Mouse (Mus musculus): ENCODE measurements around the gene Rpl37.

Gene Rpl37

GRCm38 (mm10) chr15:5116270-5117030, at the start of gene Rpl37:
TSS of gene Rpl37 (plus strand) at chr15:5116645.
- DNase-seq (ENCODE audit: low spot score): peak; percentile 97

- DNase-seq (ENCODE audit: low spot score): peak; percentile 82
Measured at GRCm38 (mm10) chr15:5068801-5069518, 47.5 kb upstream of the Rpl37 start.

- no peak for DNase-seq (ENCODE audit: low spot score)
Measured at GRCm38 (mm10) chr15:5081235-5081634, 35.2 kb upstream of the Rpl37 start.

- peak; percentile 58 for DNase-seq (ENCODE audit: low spot score)
Measured at GRCm38 (mm10) chr15:5086162-5086561, 30.3 kb upstream of the Rpl37 start.

- peak; percentile 35 for DNase-seq (ENCODE audit: low spot score)
Measured at GRCm38 (mm10) chr15:5088850-5089608, 27.4 kb upstream of the Rpl37 start.

- DNase-seq (ENCODE audit: low spot score): no peak
Measured at GRCm38 (mm10) chr15:5090131-5090530, 26.3 kb upstream of the Rpl37 start.

- no peak for DNase-seq (ENCODE audit: low spot score)
Measured at GRCm38 (mm10) chr15:5095534-5096301, 20.7 kb upstream of the Rpl37 start.

GRCm38 (mm10) chr15:5097376-5097775, 19.1 kb upstream of the Rpl37 start:
- no peak for DNase-seq (ENCODE audit: low spot score)

GRCm38 (mm10) chr15:5102312-5102711, 14.1 kb upstream of the Rpl37 start:
- DNase-seq (ENCODE audit: low spot score): no peak

GRCm38 (mm10) chr15:5105891-5106290, 10.6 kb upstream of the Rpl37 start:
- DNase-seq (ENCODE audit: low spot score): no peak

- no peak for DNase-seq (ENCODE audit: low spot score)
Measured at GRCm38 (mm10) chr15:5106293-5106692, 10.2 kb upstream of the Rpl37 start.

- DNase-seq (ENCODE audit: low spot score): no peak
Measured at GRCm38 (mm10) chr15:5107686-5108654, 8.5 kb upstream of the Rpl37 start, which contains the start of gene Card6. TSS of gene Card6 (minus strand) at chr15:5108539.

- DNase-seq (ENCODE audit: low spot score): no peak
Measured at GRCm38 (mm10) chr15:5108655-5109040, 7.8 kb upstream of the Rpl37 start.

- no peak for DNase-seq (ENCODE audit: low spot score)
Measured at GRCm38 (mm10) chr15:5112651-5113050, 3.8 kb upstream of the Rpl37 start.

- DNase-seq (ENCODE audit: low spot score): no peak
Measured at GRCm38 (mm10) chr15:5115173-5115572, 1.3 kb upstream of the Rpl37 start.

GRCm38 (mm10) chr15:5117031-5117601, 671 bp downstream of the Rpl37 start:
- DNase-seq (ENCODE audit: low spot score): no peak

- DNase-seq (ENCODE audit: low spot score): no peak
Measured at GRCm38 (mm10) chr15:5118626-5119025, 2.2 kb downstream of the Rpl37 start.

GRCm38 (mm10) chr15:5119192-5119591, 2.7 kb downstream of the Rpl37 start:
- no peak for DNase-seq (ENCODE audit: low spot score)

- DNase-seq (ENCODE audit: low spot score): no peak
Measured at GRCm38 (mm10) chr15:5119707-5120106, 3.3 kb downstream of the Rpl37 start.

All from embryo, embryonic 10 days (tissue).